Mouse (Mus musculus) lung, adult 2 months (tissue): Measurements from ENCODE around the gene Nutf2-ps1.

Experiments used
- CTCF ChIP-seq: fragments of 200-500 bp; IDR thresholded peaks from 2 replicates; pipeline ENCODE4 v1.5.1; 2011; ENCODE audit warnings: mild to moderate bottlenecking, low read length, control low read depth; ENCODE audit not compliant: insufficient read depth
- POLR2A ChIP-seq: fragments of 200-500 bp; IDR thresholded peaks from 2 replicates; pipeline ENCODE4 v1.6.1; 2011; ENCODE audit warnings: low read depth, mild to moderate bottlenecking, control low read depth, low read length, borderline replicate concordance; ENCODE audit errors: extremely low read depth

DNA sequence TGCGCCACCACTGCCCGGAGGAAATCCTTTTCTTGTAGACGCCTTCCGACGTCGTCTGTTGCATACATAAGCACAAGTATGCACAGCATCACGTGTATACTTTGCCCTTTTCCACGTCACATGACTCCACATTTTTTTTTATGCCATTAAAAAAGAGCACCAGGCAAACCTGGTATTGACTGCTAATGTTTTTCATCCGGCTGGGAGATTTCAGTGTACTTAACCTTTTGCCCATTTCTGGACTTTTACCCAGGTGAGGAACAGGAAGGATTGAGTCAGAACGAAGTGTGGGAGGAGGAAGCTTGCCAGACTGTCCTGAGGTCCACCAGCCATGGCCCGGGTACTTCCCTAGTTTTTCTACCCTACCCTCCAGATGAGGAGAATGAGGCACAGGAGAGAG, 34.5 kb downstream of the Nutf2-ps1 start:
- TF ChIP-seq CTCF: no peak
- TF ChIP-seq POLR2A: no peak
